Mouse (Mus musculus) cortical plate, adult 2 months (tissue): ENCODE measurements around the gene Eif4e2.

Experiments used
- CTCF ChIP-seq: fragments of 200-500 bp; IDR thresholded peaks from 2 replicates; pipeline ENCODE4 v1.5.1; 2011; ENCODE audit warnings: mild to moderate bottlenecking, control low read depth, low read length; ENCODE audit not compliant: insufficient read depth; ENCODE audit errors: extremely low read depth
- POLR2A ChIP-seq: fragments of 200-500 bp; IDR thresholded peaks from 2 replicates; pipeline ENCODE4 v1.6.1; 2011; ENCODE audit warnings: mild to moderate bottlenecking, low read length, control low read depth; ENCODE audit not compliant: insufficient read depth; ENCODE audit errors: extremely low read depth

DNA sequence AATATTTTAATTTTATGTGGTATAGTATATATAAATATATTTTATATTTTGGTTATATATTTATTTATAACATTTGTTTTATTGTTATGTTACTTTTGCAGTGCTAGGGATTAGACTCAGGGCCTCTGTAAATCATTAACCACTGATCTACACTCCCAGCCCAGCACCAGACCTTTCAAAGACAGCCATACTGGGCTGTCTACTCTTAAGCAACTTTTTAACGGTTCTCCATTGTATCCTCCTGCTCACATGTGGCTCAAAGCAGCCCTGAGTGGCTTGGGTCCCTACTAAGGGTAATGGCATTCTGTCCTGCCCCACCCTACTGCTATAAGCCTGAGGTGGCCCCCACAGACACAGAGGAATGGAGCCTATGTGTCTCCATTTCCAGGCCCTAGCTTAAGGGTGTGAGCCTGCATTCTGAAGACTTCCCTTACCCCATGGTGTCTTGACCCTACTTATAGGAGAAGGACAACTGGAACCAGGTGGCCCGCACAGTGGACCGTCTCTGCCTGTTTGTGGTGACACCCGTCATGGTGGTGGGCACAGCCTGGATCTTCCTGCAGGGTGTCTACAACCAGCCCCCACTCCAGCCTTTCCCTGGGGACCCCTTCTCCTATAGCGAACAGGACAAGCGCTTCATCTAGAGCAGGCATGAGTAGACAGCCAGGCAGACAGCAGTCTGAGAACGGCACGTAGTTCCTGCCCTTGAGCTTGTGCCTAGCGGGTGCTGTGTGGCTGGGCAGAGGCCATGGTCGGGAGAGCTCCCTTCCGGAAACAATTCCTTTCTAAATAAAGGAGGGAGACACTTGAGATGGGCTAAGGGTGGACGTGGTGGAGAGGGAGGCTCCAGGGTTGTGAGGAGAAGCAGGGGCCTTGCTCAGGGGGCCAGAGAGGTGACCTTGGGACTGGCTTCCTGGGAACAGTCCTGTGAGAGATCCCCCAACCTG is 15.3 kb upstream of the Eif4e2 start:
- TF ChIP-seq CTCF (no peak), POLR2A (no peak)
